Mouse (Mus musculus) neural tube, embryonic 13.5 days (tissue): ENCODE data around the gene Phox2a. TPM values are rescaled to one million over a fixed set of nuclear protein-coding genes. Genes with fewer than 3 reads are reported as not detected.

Experiments used
- ATAC-seq: fragments of 200-750 bp; cut with Nextera tagmentation; 2 replicates; pipeline ENCODE4 v1.8.0; 2017; ENCODE audit warnings: low read depth, mild to moderate bottlenecking, moderate TSS enrichment, moderate library complexity
- H3K27ac ChIP-seq: fragments of 300-500 bp; sonication (generic); replicated peaks from 2 replicates; pipeline ENCODE4 v1.5.1; 2015; ENCODE audit warnings: moderate library complexity, mild to moderate bottlenecking, inconsistent platforms
- H3K27me3 ChIP-seq: fragments of 300-500 bp; sonication (generic); 2 replicates; pipeline ENCODE4 v1.6.1; 2015; ENCODE audit warnings: mild to moderate bottlenecking, inconsistent platforms
- H3K36me3 ChIP-seq: fragments of 300-500 bp; sonication (generic); 2 replicates; pipeline ENCODE4 v1.6.1; 2015; ENCODE audit warnings: mild to moderate bottlenecking, inconsistent platforms
- H3K4me1 ChIP-seq: fragments of 300-500 bp; sonication (generic); replicated peaks from 2 replicates; pipeline ENCODE4 v1.6.1; 2015; ENCODE audit warnings: inconsistent platforms
- H3K4me2 ChIP-seq: fragments of 300-500 bp; sonication (generic); 2 replicates; pipeline ENCODE4 v1.6.1; 2015; ENCODE audit warnings: inconsistent platforms, mild to moderate bottlenecking, moderate library complexity
- H3K4me3 ChIP-seq: fragments of 300-500 bp; sonication (generic); 2 replicates; pipeline ENCODE4 v1.5.1; 2015; ENCODE audit warnings: mild to moderate bottlenecking, inconsistent platforms
- H3K9ac ChIP-seq: fragments of 300-500 bp; sonication (generic); 2 replicates; pipeline ENCODE4 v1.6.1; 2015; ENCODE audit warnings: moderate library complexity, mild to moderate bottlenecking, inconsistent platforms
- H3K9me3 ChIP-seq: fragments of 300-500 bp; sonication (generic); 2 replicates; pipeline ENCODE4 v1.6.1; 2016; ENCODE audit warnings: inconsistent platforms
- WGBS: fragments of 180-500 bp; shearing (Covaris S2); methylation state at CpG from one replicate; pipeline ENCODE4 v1.1.7; 2015; 5-methylcytosine and 5-hydroxymethylcytosine counted together
- polyA plus RNA-seq: library from polyadenylated mRNA; unstranded; fragments of >200 nt; fragmentation: Nextera tagmentation; extraction: Ambion mirVana; gene quantifications from 2 replicates; pipeline ENCODE4 v1.2.1, GENCODE M21; 2015

Phox2a gene
- 1.1 and 2.3 TPM in 2 replicates for polyA plus RNA-seq

DNA sequence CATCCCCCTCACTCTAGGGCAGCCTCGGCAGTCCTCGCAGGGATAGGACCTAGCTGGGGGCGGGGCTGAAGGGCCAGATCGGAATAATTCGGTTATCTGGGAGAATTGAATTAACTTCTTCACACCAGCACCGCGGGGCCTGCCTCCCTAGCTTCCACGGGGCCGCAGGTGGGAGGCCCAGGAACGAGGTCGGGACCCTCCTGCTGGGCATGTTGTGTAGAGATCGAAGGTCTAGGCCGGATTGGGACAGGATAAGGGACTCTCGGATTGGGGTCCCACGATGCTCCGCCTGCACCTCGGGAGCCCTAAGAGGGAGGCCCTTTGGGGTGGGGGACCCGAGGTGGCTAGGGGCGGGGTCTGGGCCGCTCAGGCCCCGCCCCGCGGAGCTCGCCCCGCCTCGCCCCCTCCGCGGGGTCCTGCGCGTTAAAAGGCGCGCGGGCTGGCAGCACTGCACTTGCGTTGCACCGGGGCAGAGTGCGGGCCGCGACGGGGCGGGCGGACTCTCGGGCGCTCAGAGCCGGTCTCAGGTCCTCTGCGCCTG lies at the start of gene Phox2a:
Gene Phox2a, plus strand, starts transcription at position 453 of the 541 bp plus-strand sequence.
- ATAC-seq, result peak; percentile 25; the same call in 1 of the 2 replicates
- H3K9ac ChIP-seq, result no peak within 1 kb of the TSS
- H3K36me3 ChIP-seq, result no peaks in the 10 kb centered on the region
- peaks cover 36% of the 10 kb centered on the region for H3K4me1 ChIP-seq
- H3K9me3 ChIP-seq, result no peaks in the 10 kb centered on the region
- peaks cover 79% of the 10 kb centered on the region for H3K27me3 ChIP-seq
- peak within 1 kb of the TSS; percentile 51 for H3K4me2 ChIP-seq
- H3K27ac ChIP-seq, result no peak within 1 kb of the TSS
- H3K4me3 ChIP-seq, result peak within 1 kb of the TSS; percentile 27
- 1% methylated on average over 43 of the region's 45 CpGs for WGBS

DNA sequence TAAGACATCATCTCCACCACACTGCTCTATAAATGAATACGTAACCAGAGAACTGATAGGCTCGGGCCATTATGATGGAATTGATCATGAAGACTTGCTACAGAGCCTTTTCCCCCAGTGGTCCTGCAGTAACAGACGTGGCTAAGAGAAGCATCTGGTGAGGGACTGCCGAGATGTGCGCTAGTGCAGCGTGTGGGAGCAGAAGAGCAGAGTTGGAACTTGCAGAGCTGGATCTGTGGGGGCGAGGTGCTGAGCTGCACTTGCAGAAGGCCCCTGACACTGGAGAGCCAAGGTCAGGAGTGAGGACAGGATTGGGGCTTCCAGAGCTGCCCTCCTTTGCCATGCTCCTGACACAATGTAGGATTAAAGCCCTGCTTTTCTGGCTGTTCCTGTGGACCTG lies 48.1 kb upstream of the Phox2a start:
- peaks cover 43% of the 10 kb centered on the region for H3K4me1 ChIP-seq
- no peak overlapping the region for H3K9ac ChIP-seq
- 77% methylated on average over 7 of the region's 7 CpGs for WGBS
- H3K27ac ChIP-seq, result no peak overlapping the region
- no peaks in the 10 kb centered on the region for H3K27me3 ChIP-seq
- peaks cover 7% of the 10 kb centered on the region for H3K36me3 ChIP-seq
- H3K9me3 ChIP-seq, result no peaks in the 10 kb centered on the region
- ATAC-seq, result no peak
- H3K4me3 ChIP-seq, result no peak overlapping the region
- no peak overlapping the region for H3K4me2 ChIP-seq

DNA sequence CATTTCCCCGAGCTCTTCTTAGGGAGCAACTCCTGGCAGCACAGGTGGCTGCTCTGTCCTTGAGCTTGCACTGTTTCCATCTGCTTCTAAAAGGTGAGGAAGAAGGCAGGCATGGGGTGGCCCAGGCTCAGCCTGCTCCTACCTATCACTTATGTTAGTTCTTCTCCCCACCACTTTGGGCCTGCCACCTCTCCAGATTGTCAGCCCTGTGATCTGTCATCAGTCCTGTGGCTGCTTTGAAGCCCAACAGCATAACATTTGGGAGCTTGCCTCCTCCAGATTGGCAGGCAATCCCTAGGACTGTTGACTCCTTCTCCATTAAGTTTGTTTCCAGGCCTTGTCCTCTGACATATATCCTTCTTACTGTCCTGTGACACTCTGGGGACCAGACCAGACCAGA lies 46.5 kb upstream of the Phox2a start:
- H3K4me2 ChIP-seq, result no peak overlapping the region
- peaks cover 14% of the 10 kb centered on the region for H3K36me3 ChIP-seq
- H3K4me3 ChIP-seq, result no peak overlapping the region
- H3K9me3 ChIP-seq, result no peaks in the 10 kb centered on the region
- H3K4me1 ChIP-seq, result peaks cover 43% of the 10 kb centered on the region
- no peak for ATAC-seq
- no peaks in the 10 kb centered on the region for H3K27me3 ChIP-seq
- H3K27ac ChIP-seq, result no peak overlapping the region
- 94% methylated on average over 1 of the region's 1 CpGs for WGBS
- no peak overlapping the region for H3K9ac ChIP-seq

DNA sequence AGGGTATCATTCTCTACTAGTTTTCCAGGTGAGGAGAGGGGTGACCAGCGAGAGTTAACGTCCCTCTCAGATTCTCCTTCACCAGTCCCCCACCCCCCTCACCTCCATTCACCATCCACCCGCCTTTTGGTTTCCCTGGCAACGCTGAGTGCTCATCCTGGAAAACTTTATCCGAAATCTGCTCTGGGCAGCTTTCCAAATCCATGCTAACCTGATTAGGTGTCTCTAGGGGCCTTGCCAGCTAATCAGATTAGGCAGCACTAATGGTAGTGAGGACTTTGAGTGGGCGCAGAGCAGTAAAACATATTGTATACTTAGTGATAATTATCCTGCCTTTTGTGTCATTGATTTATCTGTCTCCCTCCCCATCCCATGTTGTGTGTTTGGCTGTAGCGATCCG lies 45.4 kb upstream of the Phox2a start:
- no peaks in the 10 kb centered on the region for H3K27me3 ChIP-seq
- H3K36me3 ChIP-seq, result peaks cover 14% of the 10 kb centered on the region
- 0 out of 2 replicates have a peak overlapping the region, but pooled peaks have one; percentile 38 for H3K27ac ChIP-seq
- H3K9me3 ChIP-seq, result no peaks in the 10 kb centered on the region
- peak; percentile 67 for ATAC-seq
- no peak overlapping the region for H3K9ac ChIP-seq
- peaks cover 43% of the 10 kb centered on the region for H3K4me1 ChIP-seq
- WGBS, result 43% methylated on average over 8 of the region's 8 CpGs
- no peak overlapping the region for H3K4me2 ChIP-seq
- no peak overlapping the region for H3K4me3 ChIP-seq

DNA sequence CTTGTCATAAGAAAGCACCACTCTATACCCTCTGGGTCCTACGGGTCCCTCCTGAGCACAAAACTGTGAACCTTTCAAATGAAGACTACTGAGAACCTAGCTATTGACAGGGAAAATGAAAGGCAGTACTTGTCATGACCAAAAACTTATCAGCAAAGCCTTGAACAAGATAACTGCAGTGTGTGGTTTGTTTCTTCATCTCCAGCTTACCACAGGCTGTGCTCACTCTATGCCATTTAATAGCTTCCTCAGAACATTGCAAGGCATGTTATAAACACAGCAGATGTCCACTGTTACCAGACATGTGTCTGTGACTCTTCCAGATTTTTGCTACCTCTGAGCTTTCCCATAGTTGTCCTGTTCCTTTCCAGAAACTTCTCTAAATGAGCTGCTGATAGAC lies 41.1 kb upstream of the Phox2a start:
- H3K36me3 ChIP-seq, result peaks cover 35% of the 10 kb centered on the region
- H3K27ac ChIP-seq, result no peak overlapping the region
- no peaks in the 10 kb centered on the region for H3K27me3 ChIP-seq
- 98% methylated on average over 1 of the region's 1 CpGs for WGBS
- H3K4me1 ChIP-seq, result peaks cover 16% of the 10 kb centered on the region
- H3K9me3 ChIP-seq, result no peaks in the 10 kb centered on the region
- ATAC-seq, result no peak
- no peak overlapping the region for H3K9ac ChIP-seq
- no peak overlapping the region for H3K4me3 ChIP-seq
- H3K4me2 ChIP-seq, result no peak overlapping the region

DNA sequence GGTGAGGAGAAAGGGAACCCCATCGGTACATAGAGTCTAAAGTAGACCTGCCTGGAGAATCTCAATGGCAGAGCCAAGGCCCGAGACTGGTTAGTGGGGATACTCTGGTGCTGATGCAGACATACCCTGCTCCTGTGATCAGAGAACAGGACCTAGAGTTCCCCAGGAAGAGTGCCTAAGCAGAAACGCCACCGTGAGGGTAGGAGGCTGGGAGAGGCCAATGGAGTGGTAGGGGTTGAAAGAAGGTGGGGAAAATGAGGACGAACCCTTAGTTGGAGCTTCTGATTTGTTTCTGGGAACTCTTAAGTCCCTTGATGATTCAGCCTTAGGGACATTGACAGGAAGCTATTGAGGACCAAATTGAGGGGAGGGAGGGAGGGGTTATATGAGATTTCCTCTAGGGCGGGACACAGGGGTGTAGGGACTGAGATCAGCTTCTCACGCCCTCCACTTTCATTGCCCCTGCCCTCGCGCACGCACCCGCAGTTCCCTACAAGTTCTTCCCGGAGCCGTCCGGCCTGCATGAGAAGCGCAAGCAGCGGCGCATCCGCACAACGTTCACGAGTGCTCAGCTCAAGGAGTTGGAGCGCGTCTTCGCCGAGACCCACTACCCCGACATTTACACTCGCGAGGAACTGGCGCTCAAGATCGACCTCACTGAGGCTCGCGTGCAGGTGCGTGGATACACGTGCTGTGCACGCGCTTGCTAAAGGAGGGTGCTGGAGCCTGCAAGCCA lies 2.4 kb downstream of the Phox2a start:
- peak overlapping the region; percentile 43; the same call in 1 of the 2 replicates for H3K9ac ChIP-seq

DNA sequence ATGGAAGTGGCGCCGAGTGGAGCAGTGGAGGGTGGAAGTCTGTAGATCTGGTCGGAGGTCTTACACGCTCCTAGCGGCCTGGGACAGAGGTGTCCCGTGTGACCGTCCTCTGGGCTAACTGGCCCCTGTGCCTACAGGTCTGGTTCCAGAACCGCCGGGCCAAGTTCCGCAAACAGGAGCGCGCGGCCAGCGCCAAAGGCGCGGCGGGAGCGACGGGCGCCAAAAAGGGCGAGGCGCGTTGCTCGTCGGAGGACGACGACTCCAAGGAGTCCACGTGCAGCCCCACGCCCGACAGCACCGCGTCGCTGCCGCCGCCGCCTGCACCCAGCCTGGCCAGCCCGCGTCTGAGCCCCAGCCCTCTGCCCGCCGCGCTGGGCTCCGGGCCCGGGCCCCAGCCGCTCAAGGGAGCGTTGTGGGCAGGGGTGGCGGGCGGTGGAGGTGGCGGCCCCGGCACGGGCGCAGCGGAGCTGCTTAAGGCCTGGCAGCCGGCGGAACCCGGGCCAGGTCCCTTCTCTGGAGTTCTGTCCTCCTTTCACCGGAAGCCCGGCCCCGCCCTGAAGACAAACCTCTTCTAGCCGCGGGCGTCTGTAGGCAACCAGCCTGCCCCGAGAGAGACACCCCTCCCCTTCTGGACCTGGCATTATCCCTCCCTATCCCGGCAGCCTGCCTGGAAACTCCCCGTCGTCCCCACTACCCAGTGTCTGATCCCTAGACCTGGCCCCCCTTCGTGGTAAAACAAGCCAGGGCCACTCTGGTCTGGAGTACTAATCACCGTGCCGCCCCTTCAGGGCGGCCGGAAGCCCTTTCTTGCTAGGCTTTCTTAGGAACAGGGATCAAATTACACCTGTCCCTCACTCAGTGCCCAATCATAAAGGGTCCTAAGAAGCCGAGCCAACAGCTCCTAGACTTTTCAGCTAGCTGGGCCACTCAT lies 3.7 kb downstream of the Phox2a start:
- Histone ChIP-seq H3K27me3 (peaks cover 73% of the 10 kb centered on the region), H3K4me3 (peak overlapping the region; percentile 39), H3K4me1 (peaks cover 42% of the 10 kb centered on the region), H3K9me3 (no peaks in the 10 kb centered on the region), H3K36me3 (peaks cover 23% of the 10 kb centered on the region; the same call in 1 of the 2 replicates), H3K9ac (peak overlapping the region; percentile 54), H3K27ac (no peak overlapping the region), H3K4me2 (peak overlapping the region; percentile 65)
- WGBS, result under 1% methylated on average over 71 of the region's 71 CpGs
- peak; percentile 51 for ATAC-seq

More for the DNA sequence above, 2.4 kb downstream of the Phox2a start:
- no peaks in the 10 kb centered on the region for H3K9me3 ChIP-seq
- ATAC-seq, result no peak
- H3K4me3 ChIP-seq, result peak overlapping the region; percentile 39
- WGBS, result 2% methylated on average over 35 of the region's 35 CpGs
- peaks cover 82% of the 10 kb centered on the region for H3K27me3 ChIP-seq
- H3K36me3 ChIP-seq, result 0 out of 2 replicates have a peak, but pooled peaks cover 9% of the 10 kb centered on the region
- peaks cover 42% of the 10 kb centered on the region for H3K4me1 ChIP-seq
- no peak overlapping the region for H3K27ac ChIP-seq
- peak overlapping the region; percentile 65 for H3K4me2 ChIP-seq

DNA sequence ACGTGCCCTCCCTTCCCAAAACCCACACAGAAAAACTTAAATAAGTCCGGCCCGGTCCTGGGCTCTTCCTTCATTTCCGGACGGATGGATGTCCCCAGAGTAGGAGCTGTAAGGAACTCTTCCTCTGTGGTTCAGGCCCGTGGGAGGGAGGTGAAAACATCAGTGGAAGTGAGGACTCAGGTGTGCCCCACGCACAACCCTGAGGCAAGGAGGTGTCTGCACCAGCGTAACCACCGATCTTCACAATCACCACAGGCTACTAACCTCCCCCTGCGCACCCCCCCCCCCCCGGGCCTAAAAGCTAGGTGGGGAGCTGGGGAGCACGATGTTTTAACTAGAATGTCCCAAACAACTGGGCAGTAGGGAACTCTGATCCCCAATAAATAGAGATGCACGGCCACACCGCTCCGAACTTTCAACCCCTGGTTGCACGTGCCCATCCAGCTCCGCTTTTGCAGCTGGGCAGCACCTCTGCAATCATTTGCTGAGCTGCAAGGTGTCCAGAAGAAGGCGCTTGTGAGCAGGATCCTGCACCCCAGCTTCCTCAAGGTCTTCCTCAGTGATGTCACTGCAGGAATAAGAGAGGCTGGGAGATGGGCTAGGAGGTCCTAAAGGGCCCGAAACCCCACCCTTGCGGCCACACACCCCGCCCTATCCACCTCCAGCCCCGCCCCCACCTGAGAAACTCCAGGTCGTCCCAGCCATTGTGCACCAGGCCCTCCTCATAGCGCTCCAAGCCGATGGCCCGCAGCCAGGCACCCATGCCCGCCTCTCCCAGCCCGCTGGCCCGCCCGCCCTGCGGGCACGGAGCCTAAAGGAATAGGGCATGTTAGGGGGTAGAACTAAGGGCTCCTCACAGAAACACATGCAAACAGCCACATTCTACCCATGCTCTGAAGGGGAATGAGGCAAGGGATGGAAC lies 5.0 kb downstream of the Phox2a start:
- H3K4me2 ChIP-seq, result 0 out of 2 replicates have a peak overlapping the region, but pooled peaks have one; percentile 11
- ATAC-seq, result peak; percentile 15; the same call in 1 of the 2 replicates
- WGBS, result 24% methylated on average over 31 of the region's 32 CpGs

DNA sequence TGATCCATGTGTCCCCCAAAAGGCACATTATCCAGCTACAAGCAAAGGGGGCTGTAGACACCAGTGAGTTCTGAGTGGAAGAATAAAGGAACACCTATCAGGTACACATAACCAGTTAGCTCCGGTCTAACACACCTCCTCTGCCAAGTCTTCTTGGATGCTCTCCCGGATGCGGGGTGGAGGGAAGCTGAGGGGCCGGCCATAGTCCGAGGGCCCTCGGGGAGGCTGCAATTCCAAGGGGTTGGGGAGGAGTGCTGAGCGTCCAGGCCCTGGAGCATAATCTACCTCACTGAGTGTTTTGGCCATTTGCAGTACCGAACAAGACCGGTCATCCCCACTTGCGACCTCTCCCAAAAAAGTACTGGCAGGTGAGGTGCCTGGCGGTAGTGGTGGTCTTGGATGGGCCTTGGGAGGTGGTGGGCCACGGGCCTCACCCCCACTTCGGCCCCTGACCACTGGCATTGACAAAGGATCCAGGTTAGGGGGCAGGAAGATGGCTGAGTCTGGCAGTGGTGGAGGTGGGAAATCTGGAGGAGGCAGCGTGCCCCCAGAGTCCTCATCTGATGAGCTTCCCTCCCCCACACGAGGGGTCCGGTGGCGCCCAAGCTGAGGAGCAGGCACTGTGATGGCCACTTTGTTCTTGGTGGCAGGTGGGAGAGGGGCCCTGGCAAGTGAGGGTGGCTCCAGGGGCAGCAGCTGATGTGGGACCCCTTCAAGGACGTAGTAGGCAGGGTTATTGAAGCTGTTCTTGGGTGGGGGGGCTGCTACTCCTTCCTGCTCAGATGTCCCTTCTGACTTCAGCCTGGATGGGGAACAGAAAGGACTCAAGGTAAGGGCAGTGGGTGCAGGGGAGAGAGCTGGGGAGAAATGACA lies 5.9 kb downstream of the Phox2a start:
- Histone ChIP-seq H3K9ac (no peak overlapping the region), H3K4me1 (peaks cover 28% of the 10 kb centered on the region), H3K4me3 (no peak overlapping the region), H3K27me3 (peaks cover 51% of the 10 kb centered on the region), H3K27ac (no peak overlapping the region), H3K4me2 (no peak overlapping the region), H3K9me3 (no peaks in the 10 kb centered on the region), H3K36me3 (peaks cover 43% of the 10 kb centered on the region)
- ATAC-seq, result no peak
- 85% methylated on average over 18 of the region's 18 CpGs for WGBS

More for the DNA sequence above, 5.0 kb downstream of the Phox2a start:
- peaks cover 60% of the 10 kb centered on the region for H3K27me3 ChIP-seq
- no peak overlapping the region for H3K4me3 ChIP-seq
- no peaks in the 10 kb centered on the region for H3K9me3 ChIP-seq
- no peak overlapping the region for H3K9ac ChIP-seq
- H3K27ac ChIP-seq, result no peak overlapping the region
- peaks cover 33% of the 10 kb centered on the region for H3K4me1 ChIP-seq
- peaks cover 34% of the 10 kb centered on the region for H3K36me3 ChIP-seq

DNA sequence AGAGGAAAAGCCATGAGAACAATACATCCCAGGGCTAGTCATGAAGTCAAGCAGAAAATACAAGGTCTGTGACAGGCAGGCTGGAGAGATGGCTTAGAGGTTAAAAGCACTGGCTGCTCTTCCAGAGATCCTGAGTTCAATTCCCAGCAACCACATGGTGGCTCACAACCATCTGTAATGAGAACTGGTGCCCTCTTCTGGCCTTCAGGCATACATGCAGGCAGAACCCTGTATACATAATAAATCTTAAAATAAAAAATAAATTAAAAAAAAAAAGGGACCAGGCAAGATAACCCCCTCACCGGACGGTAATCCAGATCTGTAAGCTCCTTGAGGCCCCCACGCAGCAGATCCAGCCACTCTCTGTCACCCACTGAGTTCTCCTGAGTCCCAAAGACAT lies 12.3 kb downstream of the Phox2a start:
- ATAC-seq, result no peak
- Histone ChIP-seq H3K36me3 (peaks cover 67% of the 10 kb centered on the region), H3K9ac (no peak overlapping the region), H3K27me3 (no peaks in the 10 kb centered on the region), H3K27ac (no peak overlapping the region), H3K4me1 (peaks cover 22% of the 10 kb centered on the region), H3K9me3 (no peaks in the 10 kb centered on the region), H3K4me3 (no peak overlapping the region), H3K4me2 (no peak overlapping the region)
- WGBS, result 95% methylated on average over 3 of the region's 3 CpGs
